Mouse (Mus musculus) liver, postnatal 0 days (tissue): ENCODE results near the gene Bcl2l13.

Experiments
- CTCF ChIP-seq: sonication (generic); IDR thresholded peaks from 2 replicates; pipeline ENCODE4 v1.5.1; 2016; ENCODE audit warnings: antibody characterized with exemption, low read depth
- EP300 ChIP-seq: IDR thresholded peaks from 2 replicates; pipeline ENCODE4 v1.6.1; 2016; ENCODE audit warnings: antibody characterized with exemption, low read depth, mild to moderate bottlenecking

- TF ChIP-seq CTCF (no peak), EP300 (no peak)
Measured at GRCm38 (mm10) chr6:120806999-120807737, 28.8 kb upstream of the Bcl2l13 start.
